In the genomic region with DNA sequence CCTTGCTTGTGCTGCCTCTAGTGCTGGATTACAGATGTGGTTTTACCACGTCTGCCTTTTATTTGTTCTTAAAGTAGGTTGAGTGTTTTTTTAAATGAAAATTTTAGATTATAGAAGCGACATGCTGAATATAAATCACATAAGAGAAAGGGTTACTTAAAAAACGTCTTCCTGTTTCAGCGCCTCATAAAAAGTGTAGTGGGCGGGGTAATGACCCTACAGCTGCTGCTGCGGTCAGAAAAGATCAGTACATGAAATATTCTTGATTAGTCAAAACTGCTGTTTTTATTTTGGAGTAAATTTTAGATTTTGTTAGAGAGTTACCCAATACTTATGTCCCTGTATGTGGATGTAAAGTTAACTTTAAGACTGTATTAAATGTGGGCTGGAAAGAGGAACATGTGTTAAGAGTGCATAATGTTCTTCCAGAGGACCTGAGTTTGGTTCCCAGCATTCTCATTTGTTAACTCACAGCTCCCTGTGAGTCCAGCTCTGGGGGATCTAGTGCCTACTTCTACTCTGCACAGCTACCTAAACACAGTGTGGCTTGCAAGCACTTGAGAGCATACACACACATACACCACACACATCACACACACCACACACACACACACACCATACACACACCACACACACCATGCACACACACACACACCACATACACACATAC, we compare ENCODE assay signal across 9 mouse cellular contexts. TPM values are rescaled to one million over a fixed set of nuclear protein-coding genes. Genes with fewer than 3 reads are reported as not detected.
DNase-seq lines count a peak whose midpoint lies in the region; ATAC-seq and TF ChIP-seq lines count a peak whose summit lies in the region.
"Had no signal": no experiment of that assay in that cellular context is flagged by ENCODE, and none has a peak within 500 bp of the region (broad histone marks: within the 10 kb centered on the region; RNA-seq: fewer than 3 reads in every experiment).

No protein-coding gene starts in this region.

- intact Hi-C loops in left cerebral cortex, postnatal 4 days (cut with DNase I): loop anchor here (10.0 kb wide), 1 partner anchor 141 kb away; no protein-coding TSS in a partner anchor

- 34% methylated on average over 6 of the region's 6 CpGs for WGBS in liver, adult 2 months
- 60% methylated on average over 6 of the region's 6 CpGs for WGBS in forebrain, postnatal 0 days

- no peak for ATAC-seq in forebrain, postnatal 0 days

- peaks cover 17% of the 10 kb centered on the region for H3K4me1 ChIP-seq in liver, adult 2 months (ENCODE audit: control insufficient read depth, insufficient read depth, low read length)
- peaks cover 15% of the 10 kb centered on the region for H3K4me1 ChIP-seq in forebrain, postnatal 0 days (ENCODE audit: insufficient read depth)
- H3K4me1 ChIP-seq in megakaryocyte, embryonic 14.5 days: peaks cover 54% of the 10 kb centered on the region

- no peaks in the 10 kb centered on the region for H3K9me3 ChIP-seq in forebrain, postnatal 0 days (ENCODE audit: low read length)
- no peaks in the 10 kb centered on the region for H3K9me3 ChIP-seq in megakaryocyte, embryonic 14.5 days

- DNase-seq in liver, adult 2 months (ENCODE audit: extremely low read depth, low read depth, low spot score): peak; percentile 42
- DNase-seq in liver (no peak), MEL-GATA-1-ER (ENCODE audit: extremely low read depth, low read depth) (peak; percentile 57)
- no peak for DNase-seq in forebrain, postnatal 0 days
- DNase-seq in adrenal gland, postnatal 10 days: no peak
- DNase-seq in left cerebral cortex, postnatal 4 days: no peak
- DNase-seq: thymus, postnatal 36 days had no signal

- no peak for TF ChIP-seq CTCF in liver, adult 2 months (IDR thresholded peaks at IDR 0.05; ENCODE audit: low read depth, low read length)
- TF ChIP-seq CTCF in forebrain, postnatal 0 days (IDR thresholded peaks at IDR 0.05; ENCODE audit: low read depth): no peak

- peak overlapping the region; percentile 21; the same call in 1 of the 2 replicates for H3K9ac ChIP-seq in liver, adult 2 months (ENCODE audit: low read depth, low read length)
- H3K9ac ChIP-seq in forebrain, postnatal 0 days: no peak overlapping the region

- H3K4me3 ChIP-seq in liver, adult 2 months (ENCODE audit: insufficient read depth, low read depth, low read length): 0 out of 2 replicates have a peak overlapping the region, but pooled peaks have one; percentile 6
- no peak overlapping the region for H3K4me3 ChIP-seq in forebrain, postnatal 0 days (ENCODE audit: low read depth, low read length)
- peak overlapping the region; percentile 99 for H3K4me3 ChIP-seq in megakaryocyte, embryonic 14.5 days (replicated peaks)

- H3K36me3 ChIP-seq in liver, adult 2 months (ENCODE audit: control insufficient read depth, insufficient read depth, low read length): peaks cover 13% of the 10 kb centered on the region
- peaks cover 8% of the 10 kb centered on the region for H3K36me3 ChIP-seq in forebrain, postnatal 0 days (ENCODE audit: insufficient read depth)
- H3K36me3 ChIP-seq in megakaryocyte, embryonic 14.5 days (replicated peaks; ENCODE audit: low read length): peaks cover 22% of the 10 kb centered on the region

- peaks cover 22% of the 10 kb centered on the region for H3K79me2 ChIP-seq in liver, adult 2 months (ENCODE audit: control insufficient read depth, insufficient read depth, low read length)

- no peak for TF ChIP-seq POLR2A in liver, adult 2 months (IDR thresholded peaks at IDR 0.05; ENCODE audit: extremely low read depth, insufficient read depth, low read length)

- H3K27me3 ChIP-seq in liver, adult 2 months (ENCODE audit: control insufficient read depth, insufficient read depth, low read length): no peaks in the 10 kb centered on the region
- H3K27me3 ChIP-seq in forebrain, postnatal 0 days (ENCODE audit: insufficient read depth, low read length): no peaks in the 10 kb centered on the region
- no peaks in the 10 kb centered on the region for H3K27me3 ChIP-seq in megakaryocyte, embryonic 14.5 days (replicated peaks)

- no peak overlapping the region for H3K27ac ChIP-seq in liver, adult 2 months (replicated peaks; ENCODE audit: insufficient read depth, low read depth, low read length)
- H3K27ac ChIP-seq in forebrain, postnatal 0 days (ENCODE audit: low read depth, low read length): no peak overlapping the region

- H3K4me2 ChIP-seq in forebrain, postnatal 0 days (ENCODE audit: low read depth): peak overlapping the region; percentile 16
- H3K4me2 ChIP-seq: heart, embryonic 11.5 days had no signal

RNA-seq across cellular contexts. Expression of gene Pdcd4, which starts 14.1 kb away (rescaled TPM):
- total RNA-seq in liver, adult 2 months (2014; rRNA removed): 89.5 and 92.5 TPM in 2 replicates
- 16.4 and 17.8 TPM in 2 replicates for polyA plus RNA-seq in liver, adult 2 months (2012; rRNA removed)
- total RNA-seq in forebrain, postnatal 0 days (2014; rRNA removed): 24.4 and 32.3 TPM in 2 replicates
- 55.1 and 82.7 TPM in 2 replicates for polyA plus RNA-seq in forebrain, postnatal 0 days (2015; fragmentation: Nextera tagmentation; extraction: Ambion mirVana)
- 2.8 and 25.4 TPM in 2 replicates for polyA plus RNA-seq in megakaryocyte, embryonic 14.5 days (2012; ENCODE audit: insufficient read depth, low replicate concordance)
- 100 to 1,000 TPM in 1 of 2 experiments, 10 to 100 TPM in 1; 92.2 to 104 TPM for total RNA-seq in adrenal gland, postnatal 10 days (2021)
- 10 to 100 TPM; 64.4 to 67.5 TPM for total RNA-seq in left cerebral cortex, postnatal 4 days (2021)

RNA-seq across cellular contexts. Expression of gene Shoc2, which starts 37.9 kb away (rescaled TPM):
- total RNA-seq in liver, adult 2 months (2014; rRNA removed): 21.8 and 24.1 TPM in 2 replicates
- polyA plus RNA-seq in liver, adult 2 months (2012; rRNA removed): 8.5 and 9.7 TPM in 2 replicates
- 83.3 and 101 TPM in 2 replicates for total RNA-seq in forebrain, postnatal 0 days (2014; rRNA removed)
- 38.6 and 49.6 TPM in 2 replicates for polyA plus RNA-seq in forebrain, postnatal 0 days (2015; fragmentation: Nextera tagmentation; extraction: Ambion mirVana)
- polyA plus RNA-seq in megakaryocyte, embryonic 14.5 days (2012; ENCODE audit: insufficient read depth, low replicate concordance): 1.6 TPM in 1 of 2 replicates, not detected in the other
- 10 to 100 TPM; 41.0 to 41.3 TPM for total RNA-seq in adrenal gland, postnatal 10 days (2021)
- total RNA-seq in left cerebral cortex, postnatal 4 days (2021): 10 to 100 TPM; 75.7 to 85.3 TPM

RNA-seq across cellular contexts. Expression of gene Bbip1, which starts 38.3 kb away (rescaled TPM):
- total RNA-seq in liver, adult 2 months (2014; rRNA removed): 18.7 and 19.7 TPM in 2 replicates
- 3.0 and 3.8 TPM in 2 replicates for polyA plus RNA-seq in liver, adult 2 months (2012; rRNA removed)
- 138 and 189 TPM in 2 replicates for total RNA-seq in forebrain, postnatal 0 days (2014; rRNA removed)
- 196 and 240 TPM in 2 replicates for polyA plus RNA-seq in forebrain, postnatal 0 days (2015; fragmentation: Nextera tagmentation; extraction: Ambion mirVana)
- polyA plus RNA-seq in megakaryocyte, embryonic 14.5 days (2012; ENCODE audit: insufficient read depth, low replicate concordance): 5.1 TPM in 1 of 2 replicates, not detected in the other
- total RNA-seq in adrenal gland, postnatal 10 days (2021): 10 to 100 TPM; 25.6 to 26.0 TPM
- 100 to 1,000 TPM; 101 to 113 TPM for total RNA-seq in left cerebral cortex, postnatal 4 days (2021)

Comparison
In these comparisons a context has a peak if more than half of its experiments do, and no peak if none do; other contexts are left out.
1. DNase-seq: peak in liver, adult 2 months (single experiment) and MEL-GATA-1-ER (single experiment); none in liver (single experiment), forebrain, postnatal 0 days (single experiment), adrenal gland, postnatal 10 days (single experiment) and left cerebral cortex, postnatal 4 days (single experiment).